Mouse (Mus musculus): ENCODE results near the gene Ankrd28. TPM values are rescaled to one million over a fixed set of nuclear protein-coding genes. Genes with fewer than 3 reads are reported as not detected.

The Ankrd28 gene
- polyA plus RNA-seq, 2 experiments: 3.8 to 4.8 TPM

DNA sequence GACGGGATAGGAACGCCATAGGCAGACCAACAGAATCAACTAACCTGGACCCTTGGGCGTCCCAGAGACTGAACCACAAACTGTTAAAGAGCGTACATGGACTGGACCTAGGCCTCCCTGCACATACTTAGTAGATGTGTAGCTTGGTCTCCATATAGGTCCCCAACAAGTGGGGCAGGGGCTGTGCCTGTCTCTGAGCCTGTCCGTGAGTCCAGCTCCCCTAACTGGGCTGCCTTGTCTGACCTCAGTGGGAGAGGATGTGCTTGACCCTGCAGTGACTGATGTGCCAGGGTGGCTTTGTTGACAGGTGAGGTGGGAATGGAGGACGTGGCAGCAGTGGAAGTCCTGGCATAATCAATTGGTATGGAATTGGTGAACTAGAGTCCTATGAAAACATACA lies 137.9 kb downstream of the Ankrd28 start:
- Histone ChIP-seq H3K9ac (replicated peaks) (no peak overlapping the region), H3K36me3 (replicated peaks; ENCODE audit: control insufficient read depth, insufficient read depth, low read depth) (no peaks in the 10 kb centered on the region), H3K4me2 (ENCODE audit: low read depth) (no peak overlapping the region), H3K4me3 (ENCODE audit: insufficient read depth in 1 of 2, low read depth in 2 of 2, low read length in 2 of 2) (no peak overlapping the region), H3K27ac (no peak overlapping the region), H3K27me3 (ENCODE audit: control insufficient read depth, insufficient read depth, low read length) (no peaks in the 10 kb centered on the region), H3K9me3 (ENCODE audit: control insufficient read depth, low read length) (no peaks in the 10 kb centered on the region), H3K4me1 (replicated peaks; ENCODE audit: control insufficient read depth in 2 of 2, insufficient read depth in 2 of 2, low read length in 1 of 2) (0 out of 4 replicates have a peak, but pooled peaks cover 0 to 2% of the 10 kb centered on the region in 2 experiments)
- DNase-seq (ENCODE audit: low read depth in 3 of 3, low spot score in 3 of 3) (no peak), ATAC-seq (ENCODE audit: insufficient read depth) (no peak)
- TF ChIP-seq EP300 (IDR thresholded peaks at IDR 0.05; ENCODE audit: low read depth): no peak
- TF ChIP-seq CTCF (IDR thresholded peaks at IDR 0.05; ENCODE audit: low read depth): no peak
- 72% methylated on average over 6 of the region's 6 CpGs for WGBS (ENCODE audit: insufficient replicate concordance)

DNA sequence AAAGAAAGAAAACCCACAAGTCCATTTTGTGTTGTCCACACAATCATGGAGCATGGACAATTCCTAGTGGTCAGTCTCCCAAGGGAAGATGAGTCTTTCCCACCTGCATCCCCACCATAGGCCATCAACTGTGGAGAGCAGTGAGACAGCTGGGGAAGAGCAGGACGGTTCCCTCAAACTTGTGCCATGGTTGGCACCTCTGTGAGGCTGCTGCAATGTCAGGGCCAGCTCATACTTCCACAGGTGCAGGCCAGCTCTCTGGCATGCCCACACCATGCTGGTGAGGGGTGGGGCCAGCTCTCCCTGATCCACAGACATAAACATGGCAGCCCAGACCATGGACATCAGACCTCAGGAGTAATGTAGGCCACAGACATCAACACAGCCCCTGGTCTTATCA lies 144.2 kb downstream of the Ankrd28 start:
- DNase-seq (ENCODE audit: low read depth in 3 of 3, low spot score in 3 of 3): no peak
- TF ChIP-seq CTCF (IDR thresholded peaks at IDR 0.05; ENCODE audit: low read depth) (no peak), EP300 (IDR thresholded peaks at IDR 0.05; ENCODE audit: low read depth) (no peak)
- peaks cover 0 to 16% of the 10 kb centered on the region in 2 experiments; a peak in 2 of 4 replicates for H3K4me1 ChIP-seq (replicated peaks; ENCODE audit: control insufficient read depth in 2 of 2, insufficient read depth in 2 of 2, low read length in 1 of 2)
- H3K9ac ChIP-seq (replicated peaks): no peak overlapping the region
- H3K4me3 ChIP-seq (ENCODE audit: insufficient read depth in 1 of 2, low read depth in 2 of 2, low read length in 2 of 2): no peak overlapping the region
- no peak for ATAC-seq (ENCODE audit: insufficient read depth)
- H3K27me3 ChIP-seq (ENCODE audit: control insufficient read depth, insufficient read depth, low read length): no peaks in the 10 kb centered on the region
- no peaks in the 10 kb centered on the region for H3K36me3 ChIP-seq (replicated peaks; ENCODE audit: control insufficient read depth, insufficient read depth, low read depth)
- 59% methylated on average over 1 of the region's 1 CpGs for WGBS (ENCODE audit: insufficient replicate concordance)
- no peak overlapping the region for H3K4me2 ChIP-seq (ENCODE audit: low read depth)
- no peaks in the 10 kb centered on the region for H3K9me3 ChIP-seq (ENCODE audit: control insufficient read depth, low read length)
- H3K27ac ChIP-seq: no peak overlapping the region

DNA sequence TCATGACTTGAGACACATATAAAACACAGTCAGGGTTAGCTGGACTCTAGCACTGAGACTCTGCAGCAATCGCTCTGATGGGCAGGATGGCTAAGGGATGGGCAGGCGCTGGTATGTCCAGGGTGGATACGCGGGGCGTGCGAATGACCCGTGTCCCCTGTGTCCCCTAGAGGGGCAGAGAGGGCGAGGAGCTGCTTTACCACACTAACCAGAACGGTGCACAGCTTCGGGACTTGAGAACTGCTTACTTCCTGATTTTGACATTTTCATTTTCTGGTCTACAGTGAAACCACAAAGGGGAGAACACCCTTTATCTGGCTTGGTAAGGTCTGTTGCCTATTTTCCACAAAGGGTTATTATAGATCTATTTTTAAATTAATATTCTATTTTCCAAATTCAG lies 144.8 kb downstream of the Ankrd28 start:
- no peak overlapping the region for H3K27ac ChIP-seq
- H3K27me3 ChIP-seq (ENCODE audit: control insufficient read depth, insufficient read depth, low read length): no peaks in the 10 kb centered on the region
- DNase-seq (ENCODE audit: low read depth in 3 of 3, low spot score in 3 of 3) (no peak), ATAC-seq (ENCODE audit: insufficient read depth) (no peak)
- no peak overlapping the region for H3K9ac ChIP-seq (replicated peaks)
- no peaks in the 10 kb centered on the region for H3K36me3 ChIP-seq (replicated peaks; ENCODE audit: control insufficient read depth, insufficient read depth, low read depth)
- peak overlapping the region; percentile 28; the same call in 1 of the 2 replicates for H3K4me2 ChIP-seq (ENCODE audit: low read depth)
- WGBS (ENCODE audit: insufficient replicate concordance): 14% methylated on average over 10 of the region's 10 CpGs
- peaks cover 0 to 15% of the 10 kb centered on the region in 2 experiments; a peak in 2 of 4 replicates for H3K4me1 ChIP-seq (replicated peaks; ENCODE audit: control insufficient read depth in 2 of 2, insufficient read depth in 2 of 2, low read length in 1 of 2)
- H3K4me3 ChIP-seq (ENCODE audit: insufficient read depth in 1 of 2, low read depth in 2 of 2, low read length in 2 of 2): no peak overlapping the region
- H3K9me3 ChIP-seq (ENCODE audit: control insufficient read depth, low read length): no peaks in the 10 kb centered on the region
- TF ChIP-seq EP300 (IDR thresholded peaks at IDR 0.05; ENCODE audit: low read depth) (no peak), CTCF (IDR thresholded peaks at IDR 0.05; ENCODE audit: low read depth) (no peak)

DNA sequence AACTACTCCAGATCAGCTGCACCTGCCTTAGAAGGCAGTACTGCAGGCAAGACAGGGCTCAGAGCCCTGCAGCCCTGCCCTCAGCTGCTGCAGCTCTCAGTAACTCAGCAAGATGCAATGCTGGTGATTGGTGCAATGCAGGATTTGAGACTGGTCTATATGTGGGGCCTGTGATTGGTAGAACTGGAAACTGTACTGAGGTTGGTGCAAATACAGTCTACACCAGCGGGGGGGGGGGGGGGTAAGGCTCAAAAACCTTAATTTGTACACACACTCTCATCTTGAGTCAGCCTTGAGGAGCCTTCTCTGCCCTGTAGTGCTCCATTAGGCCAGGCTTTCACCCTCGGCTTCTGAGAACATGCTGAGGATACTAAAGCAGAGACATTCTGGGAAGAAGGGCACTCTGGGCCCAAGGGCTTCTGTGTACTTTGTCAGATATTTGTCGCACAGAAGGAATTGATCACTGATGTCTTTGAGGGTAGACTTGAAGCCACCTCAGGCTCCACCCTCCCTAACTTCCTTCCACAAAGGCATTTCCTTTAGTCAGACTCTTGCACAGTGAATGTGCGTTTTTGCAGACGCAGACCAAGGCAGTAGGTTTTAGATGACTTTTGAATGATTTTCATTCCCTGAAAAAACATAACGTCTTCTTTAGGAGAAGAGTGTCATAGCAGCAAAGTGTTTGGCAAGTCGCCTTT lies 146.0 kb downstream of the Ankrd28 start:
- Histone ChIP-seq H3K27ac (no peak overlapping the region), H3K4me3 (ENCODE audit: insufficient read depth in 1 of 2, low read depth in 2 of 2, low read length in 2 of 2) (no peak overlapping the region), H3K27me3 (ENCODE audit: control insufficient read depth, insufficient read depth, low read length) (no peaks in the 10 kb centered on the region), H3K4me1 (replicated peaks; ENCODE audit: control insufficient read depth in 2 of 2, insufficient read depth in 2 of 2, low read length in 1 of 2) (peaks cover 0 to 14% of the 10 kb centered on the region in 2 experiments; a peak in 2 of 4 replicates), H3K9me3 (ENCODE audit: control insufficient read depth, low read length) (no peaks in the 10 kb centered on the region), H3K9ac (replicated peaks) (no peak overlapping the region), H3K4me2 (ENCODE audit: low read depth) (no peak overlapping the region), H3K36me3 (replicated peaks; ENCODE audit: control insufficient read depth, insufficient read depth, low read depth) (no peaks in the 10 kb centered on the region)
- WGBS (ENCODE audit: insufficient replicate concordance): 16% methylated on average over 6 of the region's 7 CpGs
- ATAC-seq (ENCODE audit: insufficient read depth): no peak
- TF ChIP-seq EP300 (IDR thresholded peaks at IDR 0.05; ENCODE audit: low read depth) (no peak), CTCF (IDR thresholded peaks at IDR 0.05; ENCODE audit: low read depth) (no peak)
- no peak for DNase-seq (ENCODE audit: low read depth in 3 of 3, low spot score in 3 of 3)

DNA sequence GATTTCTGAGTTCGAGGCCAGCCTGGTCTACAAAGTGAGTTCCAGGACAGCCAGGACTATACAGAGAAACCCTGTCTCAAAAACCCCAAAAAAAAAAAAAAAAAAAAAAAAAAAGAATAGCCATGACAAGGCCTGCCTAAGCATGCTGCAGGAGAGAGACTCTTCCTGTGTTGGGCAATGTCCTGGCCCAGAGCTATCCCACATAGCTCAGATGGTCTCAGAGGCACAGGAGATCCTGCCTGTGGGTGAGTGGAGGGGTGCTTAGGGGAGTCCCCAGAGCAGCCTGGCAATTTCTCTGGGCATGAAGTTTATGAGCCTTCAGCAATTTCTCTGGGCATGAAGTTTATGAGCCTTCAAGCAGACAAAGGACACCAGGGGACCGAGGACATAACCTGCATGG lies 146.8 kb downstream of the Ankrd28 start:
- H3K27me3 ChIP-seq (ENCODE audit: control insufficient read depth, insufficient read depth, low read length): no peaks in the 10 kb centered on the region
- no peak overlapping the region for H3K4me3 ChIP-seq (ENCODE audit: insufficient read depth in 1 of 2, low read depth in 2 of 2, low read length in 2 of 2)
- no peak overlapping the region for H3K27ac ChIP-seq
- no peaks in the 10 kb centered on the region for H3K9me3 ChIP-seq (ENCODE audit: control insufficient read depth, low read length)
- no peak overlapping the region for H3K4me2 ChIP-seq (ENCODE audit: low read depth)
- WGBS (ENCODE audit: insufficient replicate concordance): 45% methylated on average over 2 of the region's 2 CpGs
- H3K36me3 ChIP-seq (replicated peaks; ENCODE audit: control insufficient read depth, insufficient read depth, low read depth): no peaks in the 10 kb centered on the region
- no peak for TF ChIP-seq EP300 (IDR thresholded peaks at IDR 0.05; ENCODE audit: low read depth)
- TF ChIP-seq CTCF (IDR thresholded peaks at IDR 0.05; ENCODE audit: low read depth): no peak
- DNase-seq (ENCODE audit: low read depth in 3 of 3, low spot score in 3 of 3): no peak
- ATAC-seq (ENCODE audit: insufficient read depth): no peak
- peaks cover 0 to 14% of the 10 kb centered on the region in 2 experiments; a peak in 2 of 4 replicates for H3K4me1 ChIP-seq (replicated peaks; ENCODE audit: control insufficient read depth in 2 of 2, insufficient read depth in 2 of 2, low read length in 1 of 2)
- no peak overlapping the region for H3K9ac ChIP-seq (replicated peaks)
